Mouse (Mus musculus) kidney, adult 2 months (tissue): ENCODE results near the gene Mettl2. TPM values are rescaled to one million over a fixed set of nuclear protein-coding genes. Genes with fewer than 3 reads are reported as not detected.

Experiments used
- DNase-seq: peaks from one replicate; pipeline ENCODE4 v3.0.0; 2021
- H3K27ac ChIP-seq: fragments of 200-500 bp; 2 replicates; pipeline ENCODE4 v1.5.1; 2012; ENCODE audit warnings: low read depth, low read length, control low read depth, inconsistent platforms; ENCODE audit not compliant: insufficient read depth
- H3K27me3 ChIP-seq: fragments of 200-500 bp; replicated peaks from 2 replicates; pipeline ENCODE4 v1.6.1; 2012; ENCODE audit warnings: mild to moderate bottlenecking, moderate library complexity, low read length, inconsistent platforms; ENCODE audit not compliant: control insufficient read depth, insufficient read depth
- H3K36me3 ChIP-seq: fragments of 200-500 bp; 2 replicates; pipeline ENCODE4 v1.6.1; 2012; ENCODE audit warnings: mild to moderate bottlenecking, moderate library complexity, low read length, inconsistent platforms; ENCODE audit not compliant: control insufficient read depth, insufficient read depth
- H3K4me1 ChIP-seq: fragments of 200-500 bp; 2 replicates; pipeline ENCODE4 v1.6.1; 2011; ENCODE audit warnings: low read length; ENCODE audit not compliant: control insufficient read depth, insufficient read depth
- H3K4me3 ChIP-seq: fragments of 200-500 bp; 2 replicates; pipeline ENCODE4 v1.5.1; 2011; ENCODE audit warnings: mild to moderate bottlenecking, low read depth, low read length, control low read depth; ENCODE audit not compliant: insufficient read depth
- CTCF ChIP-seq: fragments of 200-500 bp; conservative IDR thresholded peaks from 2 replicates; pipeline ENCODE4 v1.5.1; 2011; ENCODE audit warnings: low read depth, mild to moderate bottlenecking, control low read depth, low read length, moderate library complexity, mixed read lengths; ENCODE audit not compliant: insufficient read depth, insufficient read length
- POLR2A ChIP-seq: fragments of 200-500 bp; IDR thresholded peaks from one replicate; pipeline ENCODE4 v1.6.1; 2011; ENCODE audit warnings: low read depth, low read length, control low read depth
- WGBS: fragments of 180-500 bp; shearing (Covaris S2); methylation state at CpG from one replicate; pipeline ENCODE4 v1.1.7; 2018; 5-methylcytosine and 5-hydroxymethylcytosine counted together
- polyA plus RNA-seq: library from polyadenylated mRNA; depleted of rRNA; stranded (reverse); fragments of >200 nt; gene quantifications from 2 replicates; pipeline ENCODE4 v1.2.3, GENCODE M21; 2012

Mettl2 gene
- polyA plus RNA-seq, 1 experiment, result 9.7 TPM

- no peak for DNase-seq
- 89% methylated on average over 69 of the region's 69 CpGs for WGBS
- Histone ChIP-seq H3K4me1 (no peaks in the 10 kb centered on the region; the same call in 1 of the 2 replicates), H3K27ac (no peak overlapping the region), H3K36me3 (no peaks in the 10 kb centered on the region), H3K4me3 (no peak overlapping the region), H3K27me3 (no peaks in the 10 kb centered on the region)
- TF ChIP-seq POLR2A (no peak), CTCF (no peak)
Observed at GRCm38 (mm10) chr11:105164516-105165510, 38.6 kb downstream of the Mettl2 start.

- Histone ChIP-seq H3K27me3 (no peaks in the 10 kb centered on the region), H3K36me3 (no peaks in the 10 kb centered on the region), H3K4me1 (no peaks in the 10 kb centered on the region), H3K4me3 (no peak overlapping the region), H3K27ac (no peak overlapping the region)
- WGBS, result 95% methylated on average over 10 of the region's 10 CpGs
- DNase-seq, result no peak
- TF ChIP-seq POLR2A, result no peak
- no peak for TF ChIP-seq CTCF
Observed at GRCm38 (mm10) chr11:105166780-105167179, 40.6 kb downstream of the Mettl2 start.

GRCm38 (mm10) chr11:105178516-105178915 lies 52.3 kb downstream of the Mettl2 start, which contains the start of gene Tlk2:
Tlk2 (plus strand) TSS chr11:105178807.
- H3K4me3 ChIP-seq, result no peak within 1 kb of the TSS
- H3K27ac ChIP-seq, result peak within 1 kb of the TSS; percentile 94
- H3K36me3 ChIP-seq, result no peaks in the 10 kb centered on the region
- H3K27me3 ChIP-seq, result no peaks in the 10 kb centered on the region
- TF ChIP-seq POLR2A, result no peak
- TF ChIP-seq CTCF, result no peak
- WGBS, result 37% methylated on average over 2 of the region's 2 CpGs
- peaks cover 25% of the 10 kb centered on the region for H3K4me1 ChIP-seq
- peak; percentile 75 for DNase-seq

GRCm38 (mm10) chr11:105179523-105179922 lies 53.3 kb downstream of the Mettl2 start:
- peak; percentile 52 for DNase-seq
- Histone ChIP-seq H3K27ac (peak overlapping the region; percentile 94; the same call in 1 of the 2 replicates), H3K4me3 (no peak overlapping the region), H3K36me3 (peaks cover 3% of the 10 kb centered on the region), H3K4me1 (peaks cover 25% of the 10 kb centered on the region), H3K27me3 (no peaks in the 10 kb centered on the region)
- TF ChIP-seq POLR2A, result no peak
- no peak for TF ChIP-seq CTCF
- 29% methylated on average over 4 of the region's 4 CpGs for WGBS

- 2% methylated on average over 35 of the region's 35 CpGs for WGBS
- peak; percentile 53 for DNase-seq
Observed at GRCm38 (mm10) chr11:105180471-105181091, 54.4 kb downstream of the Mettl2 start.

GRCm38 (mm10) chr11:105181126-105181637 lies 55.0 kb downstream of the Mettl2 start:
- peak; percentile 95 for DNase-seq
- Histone ChIP-seq H3K36me3 (peaks cover 3% of the 10 kb centered on the region), H3K4me1 (peaks cover 21% of the 10 kb centered on the region), H3K4me3 (peak overlapping the region; percentile 97), H3K27me3 (no peaks in the 10 kb centered on the region), H3K27ac (peak overlapping the region; percentile 94)
- TF ChIP-seq POLR2A (no peak), CTCF (no peak)
- under 1% methylated on average over 60 of the region's 60 CpGs for WGBS

More at GRCm38 (mm10) chr11:105180471-105181091, 54.4 kb downstream of the Mettl2 start:
- H3K27me3 ChIP-seq, result no peaks in the 10 kb centered on the region
- peaks cover 21% of the 10 kb centered on the region for H3K4me1 ChIP-seq
- peak overlapping the region; percentile 94 for H3K27ac ChIP-seq
- H3K4me3 ChIP-seq, result peak overlapping the region; percentile 97
- H3K36me3 ChIP-seq, result peaks cover 3% of the 10 kb centered on the region
- TF ChIP-seq POLR2A, result no peak
- TF ChIP-seq CTCF, result no peak
